Mouse (Mus musculus) brain, embryonic 14.5 days (tissue): Measurements from ENCODE around the gene Nectin4.

ENCODE experiments used
- CTCF ChIP-seq: fragments of 200-500 bp; IDR thresholded peaks from 2 replicates; pipeline ENCODE4 v1.5.1; 2012; ENCODE audit warnings: inconsistent platforms, mild to moderate bottlenecking, moderate library complexity, borderline replicate concordance; ENCODE audit not compliant: insufficient read depth, insufficient read length; ENCODE audit errors: extremely low read depth
- POLR2A ChIP-seq: fragments of 200-500 bp; IDR thresholded peaks from 2 replicates; pipeline ENCODE4 v1.6.1; 2012; ENCODE audit warnings: mild to moderate bottlenecking, inconsistent platforms, borderline replicate concordance; ENCODE audit not compliant: poor library complexity, insufficient read depth, insufficient read length, severe bottlenecking; ENCODE audit errors: extremely low read depth

GRCm38 (mm10) chr1:171330216-171330560 is 39.7 kb upstream of the Nectin4 start:
- TF ChIP-seq POLR2A (no peak), CTCF (no peak)
